Mouse (Mus musculus) spleen, adult 18-20 months (tissue): ENCODE data around the gene Slco6c1.

Source experiments
- DNase-seq, 2 experiments: peaks; one replicate each; pipeline ENCODE4 v3.0.0; 2022; ENCODE audit warnings: mixed read lengths in 2 of 2

The Slco6c1 gene

GRCm38 (mm10) chr1:97128201-97128600, at the start of gene Slco6c1:
Gene Slco6c1 (minus strand): TSS chr1:97128301.
- DNase-seq = no peak

- no peak for DNase-seq
Measured at GRCm38 (mm10) chr1:97038982-97039381, 89.1 kb downstream of the Slco6c1 start.

GRCm38 (mm10) chr1:97038548-97038947, 89.6 kb downstream of the Slco6c1 start:
- DNase-seq = no peak

- DNase-seq = no peak
Measured at GRCm38 (mm10) chr1:97037955-97038354, 90.1 kb downstream of the Slco6c1 start.

- no peak for DNase-seq
Measured at GRCm38 (mm10) chr1:97021388-97021787, 106.7 kb downstream of the Slco6c1 start.

- no peak for DNase-seq
Measured at GRCm38 (mm10) chr1:97019404-97019803, 108.7 kb downstream of the Slco6c1 start.

GRCm38 (mm10) chr1:97018978-97019377, 109.1 kb downstream of the Slco6c1 start:
- DNase-seq = no peak
